Mouse (Mus musculus) ES-Bruce4 (cell line): ENCODE results near the gene Taf12. TPM values are rescaled to one million over a fixed set of nuclear protein-coding genes. Genes with fewer than 3 reads are reported as not detected.
"Not testable (repeated sequence)": the region's sequence is repeated elsewhere in the genome, so short reads cannot be mapped to it uniquely, and the experiment has no call there.

Experiments
- H3K27ac ChIP-seq: 2 replicates; pipeline ENCODE4 v1.5.1; 2012; ENCODE audit warnings: low read length, inconsistent platforms; ENCODE audit not compliant: insufficient read depth
- H3K27me3 ChIP-seq: 2 replicates; pipeline ENCODE4 v1.6.1; 2012; ENCODE audit warnings: mild to moderate bottlenecking, low read length, inconsistent platforms; ENCODE audit not compliant: control insufficient read depth, poor library complexity, insufficient read depth, severe bottlenecking
- H3K36me3 ChIP-seq: 2 replicates; pipeline ENCODE4 v1.6.1; 2012; ENCODE audit warnings: inconsistent platforms, mild to moderate bottlenecking, low read length, moderate library complexity; ENCODE audit not compliant: control insufficient read depth, poor library complexity, insufficient read depth, severe bottlenecking
- H3K4me1 ChIP-seq: one replicate; pipeline ENCODE4 v1.8.1; 2011; ENCODE audit warnings: low read length; ENCODE audit not compliant: control insufficient read depth, insufficient read depth
- H3K4me3 ChIP-seq: 2 replicates; pipeline ENCODE4 v1.5.1; 2011; ENCODE audit warnings: low read depth, mild to moderate bottlenecking, low read length
- H3K9ac ChIP-seq: 2 replicates; pipeline ENCODE4 v1.6.1; 2012; ENCODE audit warnings: low read depth, mild to moderate bottlenecking, inconsistent platforms; ENCODE audit not compliant: poor library complexity, severe bottlenecking
- H3K9me3 ChIP-seq: replicated peaks from 2 replicates; pipeline ENCODE4 v1.6.1; 2012; ENCODE audit warnings: mild to moderate bottlenecking, low read length, inconsistent platforms; ENCODE audit not compliant: control insufficient read depth, poor library complexity, insufficient read depth, severe bottlenecking
- CTCF ChIP-seq: IDR thresholded peaks from one replicate; pipeline ENCODE4 v1.8.1; 2011; ENCODE audit warnings: low read depth, low read length
- EP300 ChIP-seq: IDR thresholded peaks from 2 replicates; pipeline ENCODE4 v1.6.1; 2011; ENCODE audit warnings: low read depth, low read length; ENCODE audit not compliant: insufficient read depth
- POLR2A ChIP-seq: IDR thresholded peaks from one replicate; pipeline ENCODE4 v1.8.1; 2011; ENCODE audit warnings: low read length; ENCODE audit not compliant: insufficient read depth
- polyA plus RNA-seq: library from polyadenylated mRNA; stranded (reverse); fragments of >200 nt; gene quantifications from 2 replicates; pipeline ENCODE4 v1.2.4, GENCODE M21; 2011; ENCODE audit warnings: low read depth; ENCODE audit not compliant: missing spikeins, insufficient read depth, insufficient read length

The Taf12 gene
- polyA plus RNA-seq, 1 experiment, result 34.3 TPM

DNA sequence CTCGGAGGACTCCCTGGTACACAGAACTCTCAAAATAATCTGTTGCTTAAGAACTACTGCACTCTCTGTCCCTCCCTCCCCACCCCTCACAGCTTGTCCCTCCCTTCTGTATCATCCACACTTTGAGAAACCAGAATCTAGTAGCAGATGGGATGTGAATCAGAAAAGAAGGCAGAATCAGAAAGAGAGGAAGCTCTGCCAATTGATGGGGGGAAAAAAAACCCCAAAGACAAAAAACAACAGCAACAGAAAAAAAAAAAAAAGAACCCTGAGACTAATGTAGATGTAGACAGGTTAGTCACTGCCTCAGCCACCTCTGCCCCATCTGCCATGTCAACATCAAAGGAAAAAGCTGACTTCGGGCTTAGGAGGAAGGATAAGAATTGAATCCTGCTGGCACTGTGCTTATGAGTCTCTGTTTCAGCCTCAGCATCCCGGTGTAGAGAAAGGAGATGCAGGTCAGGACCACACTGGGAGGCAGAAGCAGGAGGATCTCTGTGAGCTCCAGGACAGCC, 7.3 kb upstream of the Taf12 start:
- Histone ChIP-seq H3K36me3 (no peaks in the 10 kb centered on the region), H3K4me1 (peaks cover 2% of the 10 kb centered on the region), H3K27ac (no peak overlapping the region), H3K27me3 (no peaks in the 10 kb centered on the region), H3K9me3 (no peaks in the 10 kb centered on the region), H3K4me3 (no peak overlapping the region), H3K9ac (no peak overlapping the region)
- no peak for TF ChIP-seq EP300

DNA sequence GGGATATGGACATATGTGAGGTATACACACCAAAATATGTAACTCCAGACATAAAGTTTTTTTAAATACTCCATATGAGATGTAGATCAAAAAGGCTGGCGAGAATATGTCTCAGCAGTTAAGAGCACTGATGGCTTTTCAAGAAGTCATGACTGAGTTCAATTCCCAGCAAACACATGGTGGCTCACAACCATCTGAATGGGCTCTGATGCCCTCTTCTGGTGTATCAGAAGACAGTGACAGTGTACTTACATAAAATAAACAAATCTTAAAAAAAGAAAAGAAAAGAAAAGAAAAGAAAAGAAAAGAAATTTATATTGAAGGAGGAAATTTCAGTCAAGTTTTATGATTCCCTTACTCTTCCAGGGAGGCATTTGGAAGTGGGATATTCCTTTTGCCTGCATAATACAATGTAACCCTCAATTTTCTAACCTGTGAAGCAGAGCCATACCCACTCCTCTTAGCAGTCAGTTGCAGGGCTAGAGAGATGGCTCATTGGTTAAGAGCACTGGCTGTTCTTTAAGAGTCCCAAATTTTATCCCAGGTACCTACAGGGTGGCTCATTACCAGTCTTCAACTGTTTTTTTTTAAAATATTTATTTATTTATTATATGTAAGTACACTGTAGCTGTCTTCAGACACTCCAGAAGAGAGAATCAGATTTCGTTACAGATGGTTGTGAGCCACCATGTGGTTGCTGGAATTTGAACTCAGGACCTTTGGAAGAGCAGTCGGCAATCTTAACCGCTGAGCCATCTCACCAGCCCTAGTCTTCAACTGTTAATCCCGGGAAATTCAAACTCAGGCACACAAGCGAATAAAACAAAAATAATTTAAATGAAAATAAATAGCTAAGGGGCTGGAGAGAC, 5.1 kb upstream of the Taf12 start:
- Histone ChIP-seq H3K36me3 (no peaks in the 10 kb centered on the region), H3K9ac (no peak overlapping the region), H3K4me1 (peaks cover 2% of the 10 kb centered on the region), H3K9me3 (no peaks in the 10 kb centered on the region), H3K4me3 (no peak overlapping the region), H3K27ac (0 out of 2 replicates have a peak overlapping the region, but pooled peaks have one; percentile 39), H3K27me3 (no peaks in the 10 kb centered on the region)
- no peak for TF ChIP-seq CTCF
- no peak for TF ChIP-seq EP300
- no peak for TF ChIP-seq POLR2A

DNA sequence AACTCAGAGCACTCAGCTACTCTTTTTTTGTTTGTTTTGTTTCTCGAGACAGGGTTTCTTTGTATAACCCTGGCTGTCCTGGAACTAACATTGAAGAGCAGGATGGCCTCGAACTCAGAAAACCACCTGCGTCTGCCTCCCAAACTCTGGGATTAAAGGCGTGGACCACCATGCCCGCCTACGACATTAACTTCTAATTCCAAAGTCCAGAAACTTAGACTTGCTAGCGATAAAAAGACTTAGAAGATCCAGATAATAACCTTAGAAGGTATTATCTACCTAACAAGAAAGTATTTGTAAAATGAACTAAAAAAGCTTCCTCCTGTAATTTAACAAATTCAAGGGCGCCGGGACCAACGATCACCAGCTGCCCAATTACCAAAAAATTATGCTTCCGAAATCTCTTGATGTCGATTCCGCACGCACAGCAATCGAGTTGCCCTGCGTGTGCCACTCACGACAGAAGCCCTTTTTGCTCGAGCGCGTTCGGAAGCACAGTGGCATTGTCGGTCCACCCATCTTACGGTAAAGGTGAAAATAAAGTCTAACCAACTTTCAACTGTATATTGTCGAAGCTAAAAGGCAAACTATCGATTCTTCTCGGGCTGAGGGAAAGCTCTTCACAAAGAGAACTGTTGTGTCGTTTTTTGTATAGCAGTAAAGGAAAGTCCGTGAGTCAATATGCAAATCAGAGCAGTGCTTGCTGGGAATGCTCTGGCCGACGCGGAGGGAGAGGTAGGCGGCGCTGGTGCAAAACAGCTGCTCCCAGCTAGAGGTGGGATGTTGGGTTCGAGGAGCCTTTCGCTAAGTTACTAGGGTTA, 4.2 kb upstream of the Taf12 start:
- Histone ChIP-seq H3K9me3 (no peaks in the 10 kb centered on the region), H3K9ac (peak overlapping the region; percentile 36), H3K36me3 (no peaks in the 10 kb centered on the region), H3K4me1 (peaks cover 2% of the 10 kb centered on the region), H3K27me3 (no peaks in the 10 kb centered on the region), H3K27ac (peak overlapping the region; percentile 81), H3K4me3 (no peak overlapping the region)
- TF ChIP-seq EP300, result peak; percentile 88
- TF ChIP-seq POLR2A, result peak; percentile 100
- TF ChIP-seq CTCF, result peak; percentile 41

DNA sequence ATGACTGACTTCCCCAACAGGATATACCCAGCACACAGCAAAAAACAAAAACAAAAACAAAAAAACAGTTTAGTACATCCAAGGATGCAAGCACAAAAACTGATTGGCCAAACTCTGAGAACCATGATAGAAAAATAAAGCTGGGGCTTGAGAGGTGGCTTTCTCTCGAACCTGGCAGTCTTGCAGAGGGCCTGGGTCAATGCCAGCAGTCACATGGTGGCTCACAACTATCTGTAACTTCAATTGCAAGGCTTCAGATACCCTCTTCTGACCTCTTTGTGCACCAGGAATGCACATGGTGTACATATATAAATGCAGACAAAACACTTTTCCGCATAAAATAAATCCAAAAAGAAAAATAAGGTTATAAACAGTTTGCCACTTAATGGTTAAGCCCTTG, 1.0 kb upstream of the Taf12 start:
- peaks cover 2% of the 10 kb centered on the region for H3K4me1 ChIP-seq
- TF ChIP-seq POLR2A (no peak), EP300 (no peak), CTCF (no peak)
- peak overlapping the region; percentile 83 for H3K9ac ChIP-seq
- no peaks in the 10 kb centered on the region for H3K27me3 ChIP-seq
- H3K27ac ChIP-seq, result peak overlapping the region; percentile 48
- peak overlapping the region; percentile 23; the same call in 1 of the 2 replicates for H3K4me3 ChIP-seq
- H3K9me3 ChIP-seq, result no peaks in the 10 kb centered on the region
- no peaks in the 10 kb centered on the region for H3K36me3 ChIP-seq

DNA sequence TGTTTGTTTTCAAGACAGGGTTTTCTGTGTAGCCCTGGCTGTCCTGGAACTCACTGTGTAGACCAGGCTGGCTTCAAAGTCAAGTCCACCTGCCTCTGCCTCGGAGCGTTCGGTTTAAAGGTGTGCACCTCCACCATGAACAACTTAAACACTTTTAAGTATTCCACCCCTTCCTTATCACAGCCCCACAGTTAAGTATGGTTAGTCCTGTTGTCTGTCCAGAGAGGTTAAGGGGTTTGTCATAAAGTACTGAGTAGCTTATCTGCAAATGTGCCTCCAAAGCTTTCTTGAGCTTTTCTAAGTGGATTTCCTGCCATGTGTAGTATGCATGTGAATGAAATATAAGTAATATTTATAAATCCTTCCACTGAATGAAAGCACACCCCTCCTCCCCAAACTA, 1.8 kb downstream of the Taf12 start:
- TF ChIP-seq CTCF (no peak), POLR2A (no peak), EP300 (no peak)
- 0 out of 2 replicates have a peak, but pooled peaks cover 5% of the 10 kb centered on the region for H3K36me3 ChIP-seq

DNA sequence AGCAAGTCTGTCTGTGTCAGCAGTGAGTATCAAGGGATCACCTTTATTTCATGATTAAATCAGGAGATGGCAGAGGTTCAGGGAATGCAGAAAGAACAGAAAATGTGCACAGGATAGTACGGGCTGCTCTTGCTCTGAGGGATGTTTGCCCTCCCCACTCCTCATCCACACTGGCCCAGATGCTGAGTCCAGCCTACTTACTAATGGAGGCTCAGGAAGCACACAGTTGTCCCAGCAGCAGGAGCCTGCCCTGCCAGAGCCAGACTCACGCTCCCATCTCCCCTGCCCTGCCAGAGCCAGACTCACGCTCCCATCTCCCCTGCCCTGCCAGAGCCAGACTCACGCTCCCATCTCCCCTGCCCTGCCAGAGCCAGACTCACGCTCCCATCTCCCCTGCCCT, 14.7 kb downstream of the Taf12 start:
- not testable (repeated sequence) for H3K9ac ChIP-seq, H3K27me3 ChIP-seq, H3K4me3 ChIP-seq, H3K9me3 ChIP-seq, H3K4me1 ChIP-seq, H3K27ac ChIP-seq
- H3K36me3 ChIP-seq, result peaks cover 16% of the 10 kb centered on the region

More for the DNA sequence above, 1.8 kb downstream of the Taf12 start:
- Histone ChIP-seq H3K9me3 (no peaks in the 10 kb centered on the region), H3K4me1 (peaks cover 1% of the 10 kb centered on the region), H3K27me3 (no peaks in the 10 kb centered on the region), H3K27ac (no peak overlapping the region), H3K4me3 (no peak overlapping the region), H3K9ac (no peak overlapping the region)
